Mouse (Mus musculus) bone marrow, adult 2 months (tissue): ENCODE results near the gene Zc2hc1c.

ENCODE experiments used
- CTCF ChIP-seq: fragments of 200-500 bp; IDR thresholded peaks from 2 replicates; pipeline ENCODE4 v1.5.1; 2011; ENCODE audit warnings: low read length, control low read depth; ENCODE audit not compliant: control insufficient read depth, insufficient read depth
- POLR2A ChIP-seq: fragments of 200-500 bp; IDR thresholded peaks from 2 replicates; pipeline ENCODE4 v1.6.1; 2011; ENCODE audit warnings: low read depth, mild to moderate bottlenecking, control low read depth, low read length, borderline replicate concordance; ENCODE audit not compliant: control insufficient read depth

DNA sequence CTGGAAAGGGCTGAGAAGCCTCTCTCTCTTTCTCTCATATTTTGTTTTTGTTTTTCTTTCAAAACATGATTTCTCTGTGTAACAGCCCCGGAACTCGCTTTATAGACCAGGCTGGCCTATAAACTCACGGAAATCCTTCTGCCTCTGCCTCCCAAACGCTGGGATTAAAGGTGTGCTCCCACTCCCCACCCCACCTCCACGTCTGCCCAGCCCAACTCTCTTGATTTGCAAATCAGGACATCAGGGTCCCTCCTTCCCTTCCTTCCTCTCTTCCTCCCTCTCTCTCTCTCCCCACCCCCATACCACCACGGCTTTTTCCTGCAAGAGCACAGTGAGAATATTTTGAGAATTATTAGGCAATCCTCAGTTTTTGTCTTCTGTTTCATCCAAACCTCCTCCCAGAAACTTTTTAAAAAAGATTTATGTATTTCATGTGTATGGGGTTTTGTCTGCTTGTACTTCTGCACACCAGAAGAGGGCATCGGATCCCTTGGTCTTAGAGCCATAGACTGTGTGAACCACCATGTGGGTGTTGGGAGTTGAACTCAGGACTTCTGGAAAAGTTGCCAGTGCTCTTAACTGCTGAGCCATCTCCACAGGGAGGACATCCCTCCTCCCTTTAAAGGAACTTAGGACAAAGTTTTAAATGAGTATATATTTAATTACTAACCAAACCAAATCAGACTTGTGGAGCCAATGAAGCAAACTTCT lies 17.1 kb upstream of the Zc2hc1c start:
- TF ChIP-seq POLR2A (no peak), CTCF (no peak)
